Mouse (Mus musculus) heart, embryonic 16.5 days (tissue): Measurements from ENCODE around the gene Zfp651. TPM values are rescaled to one million over a fixed set of nuclear protein-coding genes. Genes with fewer than 3 reads are reported as not detected.

Experiments
- ATAC-seq: fragments of 200-750 bp; cut with Nextera tagmentation; replicated peaks from 2 replicates; pipeline ENCODE4 v1.8.0; 2017; ENCODE audit warnings: moderate number of reproducible peaks; ENCODE audit not compliant: insufficient read depth, low FRiP score; ENCODE audit errors: extremely low read depth
- H3K27ac ChIP-seq: fragments of 300-500 bp; sonication (generic); 2 replicates; pipeline ENCODE4 v1.5.1; 2014; ENCODE audit warnings: mild to moderate bottlenecking, low read length, control low read depth, moderate library complexity
- H3K27me3 ChIP-seq: fragments of 300-500 bp; sonication (generic); 2 replicates; pipeline ENCODE4 v1.6.1; 2014; ENCODE audit warnings: low read length, mixed read lengths; ENCODE audit not compliant: control insufficient read depth, insufficient read depth
- H3K36me3 ChIP-seq: fragments of 300-500 bp; sonication (generic); 2 replicates; pipeline ENCODE4 v1.6.1; 2014; ENCODE audit not compliant: control insufficient read depth, insufficient read depth
- H3K4me1 ChIP-seq: fragments of 300-500 bp; sonication (generic); 2 replicates; pipeline ENCODE4 v1.6.1; 2014; ENCODE audit warnings: low read length, mixed read lengths; ENCODE audit not compliant: control insufficient read depth, insufficient read depth
- H3K4me2 ChIP-seq: fragments of 300-500 bp; sonication (generic); 2 replicates; pipeline ENCODE4 v1.6.1; 2014; ENCODE audit warnings: low read depth, mild to moderate bottlenecking, control low read depth, low read length
- H3K4me3 ChIP-seq: fragments of 300-500 bp; sonication (generic); 2 replicates; pipeline ENCODE4 v1.5.1; 2014; ENCODE audit warnings: mild to moderate bottlenecking, control low read depth, low read length
- H3K9ac ChIP-seq: fragments of 300-500 bp; sonication (generic); 2 replicates; pipeline ENCODE4 v1.6.1; 2014; ENCODE audit warnings: low read length, control low read depth
- H3K9me3 ChIP-seq: fragments of 300-500 bp; sonication (generic); replicated peaks from 2 replicates; pipeline ENCODE4 v1.6.1; 2016; ENCODE audit warnings: low read length; ENCODE audit not compliant: control insufficient read depth
- WGBS: fragments of 180-500 bp; shearing (Covaris S2); extraction: QIAGEN DNeasy Blood & Tissue Kit; methylation state at CpG from one replicate; pipeline ENCODE4 v1.1.7; 2014; 5-methylcytosine and 5-hydroxymethylcytosine counted together
- polyA plus RNA-seq: library from polyadenylated mRNA; unstranded; fragments of >200 nt; fragmentation: Nextera tagmentation; extraction: Ambion mirVana; gene quantifications from 2 replicates; pipeline ENCODE4 v1.2.1, GENCODE M21; 2015

Gene Zfp651
- polyA plus RNA-seq, 1 experiment from 2014 or later = 15.8 TPM

DNA sequence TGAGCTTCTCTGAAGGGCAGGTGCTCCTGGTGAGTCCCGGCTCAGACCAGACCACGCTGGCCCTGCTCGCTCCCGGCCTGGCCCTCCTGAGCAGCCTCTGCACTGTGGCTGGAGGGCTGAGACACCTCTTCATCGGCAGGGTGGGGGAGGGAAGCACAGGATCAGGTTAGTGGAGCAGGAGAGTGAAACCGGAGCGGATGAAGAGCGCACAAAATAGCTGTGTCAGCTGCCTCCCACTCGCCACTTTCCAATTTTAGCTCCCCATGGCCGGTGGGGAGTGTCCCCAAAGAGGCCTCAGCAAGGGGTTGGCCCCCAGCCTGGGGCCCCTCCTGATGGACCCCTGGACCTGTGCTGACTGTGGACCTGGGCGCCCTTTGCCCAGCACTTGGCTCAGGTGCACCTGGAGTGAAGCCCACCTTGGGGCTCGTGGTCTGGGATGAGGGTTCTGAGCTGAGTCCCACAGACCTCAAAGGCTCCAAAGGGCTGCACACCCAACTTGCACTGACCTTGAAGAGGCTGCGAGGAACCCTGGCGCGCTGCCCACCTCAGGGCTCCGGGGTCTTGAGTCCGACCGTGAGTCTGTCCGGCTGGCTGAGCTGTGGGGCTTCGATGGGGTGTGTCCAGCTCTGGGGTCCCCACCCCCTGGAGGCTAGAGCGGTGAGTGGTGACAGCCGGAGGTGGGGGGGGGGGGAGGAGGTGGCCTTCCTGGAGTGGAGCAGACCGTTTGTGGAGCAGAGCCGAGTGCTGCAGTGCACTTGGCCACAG lies 32.8 kb downstream of the Zfp651 start, which contains the start of gene Hhatl:
Hhatl (minus strand) TSS at position 751 of the 765 bp plus-strand sequence.
- Histone ChIP-seq H3K9me3 (no peaks in the 10 kb centered on the region), H3K27me3 (no peaks in the 10 kb centered on the region), H3K9ac (peak within 1 kb of the TSS; percentile 61), H3K4me1 (peaks cover 36% of the 10 kb centered on the region), H3K36me3 (no peaks in the 10 kb centered on the region), H3K4me2 (peak within 1 kb of the TSS; percentile 63), H3K27ac (peak within 1 kb of the TSS; percentile 88), H3K4me3 (peak within 1 kb of the TSS; percentile 48)
- ATAC-seq = peak; percentile 77
- WGBS = 19% methylated on average over 24 of the region's 24 CpGs

DNA sequence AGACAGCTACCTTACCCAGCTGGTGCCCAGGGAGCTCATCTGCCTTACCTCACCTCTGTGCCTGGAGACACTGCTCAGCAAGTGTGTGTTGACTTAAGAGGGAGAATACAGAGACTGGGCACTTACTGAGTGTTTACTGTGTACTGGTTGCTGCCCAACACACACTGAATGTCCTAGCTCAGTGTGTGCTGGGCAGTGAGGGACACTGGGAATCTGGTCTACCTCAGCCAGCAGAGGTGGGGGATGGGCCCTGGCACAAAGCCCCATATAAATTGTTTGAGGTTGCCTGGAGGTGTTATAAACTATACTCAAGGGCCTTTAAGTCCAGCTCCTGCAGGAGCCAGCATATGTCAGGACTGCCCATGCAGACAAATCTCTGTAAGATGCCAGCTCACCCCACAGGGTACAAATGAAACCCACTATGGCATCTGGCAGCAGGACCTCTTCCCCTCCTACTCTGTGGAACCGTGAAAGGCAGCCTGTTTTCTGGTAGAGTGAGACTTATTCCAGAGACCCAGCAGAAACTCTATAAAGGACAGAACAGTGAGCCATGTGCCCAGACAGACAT lies 35.9 kb downstream of the Zfp651 start:
- WGBS = 33% methylated on average over 1 of the region's 1 CpGs
- H3K27me3 ChIP-seq = peaks cover 10% of the 10 kb centered on the region

DNA sequence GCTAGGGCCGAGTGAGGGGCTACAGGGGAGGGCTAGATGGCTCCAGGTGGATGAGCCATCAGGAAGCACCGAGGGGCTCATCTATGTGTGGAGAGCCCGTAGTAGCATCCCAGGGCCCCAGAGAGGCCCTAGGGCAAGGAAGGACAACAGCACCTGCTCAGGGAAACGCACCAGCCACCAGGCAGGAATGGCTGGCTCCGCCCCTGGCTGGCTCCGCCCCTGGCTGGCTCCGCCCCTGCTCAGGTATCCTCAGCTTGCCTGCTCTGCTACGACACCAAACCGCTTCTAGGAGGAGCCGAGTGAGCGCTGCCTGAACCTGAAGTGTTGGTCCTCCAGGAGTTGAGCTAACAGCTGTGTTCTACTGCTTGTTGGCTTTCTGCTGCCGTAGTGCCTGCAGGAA lies 38.6 kb downstream of the Zfp651 start:
- ATAC-seq = no peak
- Histone ChIP-seq H3K9ac (no peak overlapping the region), H3K27me3 (peaks cover 10% of the 10 kb centered on the region), H3K27ac (no peak overlapping the region), H3K4me1 (peaks cover 17% of the 10 kb centered on the region), H3K9me3 (no peaks in the 10 kb centered on the region), H3K4me2 (no peak overlapping the region), H3K36me3 (no peaks in the 10 kb centered on the region), H3K4me3 (no peak overlapping the region)
- 25% methylated on average over 12 of the region's 12 CpGs for WGBS

More for the DNA sequence above, 35.9 kb downstream of the Zfp651 start:
- no peak overlapping the region for H3K4me3 ChIP-seq
- H3K9me3 ChIP-seq = no peaks in the 10 kb centered on the region
- H3K4me2 ChIP-seq = no peak overlapping the region
- H3K36me3 ChIP-seq = no peaks in the 10 kb centered on the region
- ATAC-seq = no peak
- peaks cover 36% of the 10 kb centered on the region for H3K4me1 ChIP-seq
- H3K9ac ChIP-seq = no peak overlapping the region
- H3K27ac ChIP-seq = peak overlapping the region; percentile 30

DNA sequence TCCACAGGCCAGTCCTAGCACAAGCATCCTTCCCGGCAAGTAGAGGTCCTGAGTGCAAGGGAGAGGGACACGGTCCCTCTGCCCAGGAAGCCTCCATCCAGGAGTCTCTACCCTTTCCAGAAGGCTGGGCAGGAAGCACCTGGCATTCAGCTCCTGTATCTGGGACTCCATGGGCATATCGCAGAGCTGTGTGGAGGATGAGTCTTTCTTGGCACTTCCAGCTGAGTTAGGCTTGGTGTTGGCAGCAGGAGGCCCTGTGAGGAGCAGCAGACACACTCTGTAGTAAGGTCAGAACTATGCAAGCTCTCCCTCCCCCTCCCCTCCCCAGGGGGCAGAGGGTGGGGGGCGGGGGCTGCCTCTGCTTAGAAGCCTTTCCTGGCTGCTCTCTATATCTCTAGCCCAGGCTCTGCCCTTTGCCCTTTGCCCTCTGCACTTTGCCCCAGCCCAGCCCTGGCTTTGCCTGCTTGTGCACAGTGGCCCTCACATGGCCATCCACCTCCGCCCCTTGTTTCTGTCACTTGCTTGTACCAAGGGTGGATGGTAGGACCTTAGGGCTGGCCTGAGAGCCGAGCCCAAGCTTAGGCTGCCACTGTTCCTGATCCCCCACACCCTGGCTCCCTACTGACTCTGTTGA lies 39.9 kb downstream of the Zfp651 start:
- WGBS = 46% methylated on average over 6 of the region's 6 CpGs
- H3K9ac ChIP-seq = peak overlapping the region; percentile 12; the same call in 1 of the 2 replicates
- no peak overlapping the region for H3K4me2 ChIP-seq
- no peaks in the 10 kb centered on the region for H3K36me3 ChIP-seq
- ATAC-seq = no peak
- peaks cover 15% of the 10 kb centered on the region for H3K4me1 ChIP-seq
- H3K27me3 ChIP-seq = peaks cover 10% of the 10 kb centered on the region
- no peak overlapping the region for H3K27ac ChIP-seq
- H3K9me3 ChIP-seq = no peaks in the 10 kb centered on the region
- no peak overlapping the region for H3K4me3 ChIP-seq

DNA sequence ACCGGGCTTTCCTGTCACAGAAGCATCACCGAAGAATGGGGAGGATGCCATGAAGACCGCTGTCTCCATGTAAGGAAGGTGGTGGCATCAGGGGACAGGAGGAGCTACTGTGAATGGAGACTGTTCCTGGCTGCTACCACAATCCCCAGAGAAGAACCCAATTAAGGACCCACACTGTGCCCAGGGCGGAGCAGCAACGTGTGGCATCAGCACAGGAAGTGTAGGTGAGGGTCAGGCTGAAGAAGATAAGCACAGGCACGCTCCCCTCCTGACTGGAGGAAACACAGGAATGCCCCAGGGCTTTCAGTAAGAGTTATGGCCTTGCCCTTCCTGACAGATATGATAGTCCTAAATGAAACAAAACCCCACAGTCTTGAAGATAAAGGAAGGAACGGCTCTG lies 43.6 kb downstream of the Zfp651 start:
- ATAC-seq = no peak
- peaks cover 4% of the 10 kb centered on the region; the same call in 1 of the 2 replicates for H3K27me3 ChIP-seq
- H3K9me3 ChIP-seq = no peaks in the 10 kb centered on the region
- no peak overlapping the region for H3K27ac ChIP-seq
- 46% methylated on average over 7 of the region's 7 CpGs for WGBS
- peaks cover 2% of the 10 kb centered on the region; the same call in 1 of the 2 replicates for H3K4me1 ChIP-seq
- no peak overlapping the region for H3K4me3 ChIP-seq
- no peak overlapping the region for H3K9ac ChIP-seq
- H3K36me3 ChIP-seq = no peaks in the 10 kb centered on the region
- no peak overlapping the region for H3K4me2 ChIP-seq

DNA sequence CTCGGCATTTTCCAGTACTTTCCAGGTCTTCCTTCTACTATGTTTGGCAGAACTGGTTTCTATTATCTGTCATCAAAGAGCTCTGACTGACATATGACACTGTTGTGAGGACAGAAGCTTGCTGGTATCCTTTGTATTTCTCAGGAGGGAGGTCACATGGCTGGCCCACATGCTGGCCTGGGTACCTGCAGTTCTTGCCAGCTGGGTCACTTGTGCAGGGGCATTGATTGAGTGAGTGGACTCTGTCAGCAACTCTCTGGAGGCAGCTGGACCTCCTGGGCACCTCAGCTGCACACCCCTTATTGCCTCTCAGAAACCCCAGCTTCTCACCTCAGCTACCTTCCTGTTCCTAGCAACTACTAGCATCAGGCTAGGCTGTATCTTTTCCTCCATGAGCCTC lies 48.4 kb downstream of the Zfp651 start:
- H3K4me3 ChIP-seq = no peak overlapping the region

DNA sequence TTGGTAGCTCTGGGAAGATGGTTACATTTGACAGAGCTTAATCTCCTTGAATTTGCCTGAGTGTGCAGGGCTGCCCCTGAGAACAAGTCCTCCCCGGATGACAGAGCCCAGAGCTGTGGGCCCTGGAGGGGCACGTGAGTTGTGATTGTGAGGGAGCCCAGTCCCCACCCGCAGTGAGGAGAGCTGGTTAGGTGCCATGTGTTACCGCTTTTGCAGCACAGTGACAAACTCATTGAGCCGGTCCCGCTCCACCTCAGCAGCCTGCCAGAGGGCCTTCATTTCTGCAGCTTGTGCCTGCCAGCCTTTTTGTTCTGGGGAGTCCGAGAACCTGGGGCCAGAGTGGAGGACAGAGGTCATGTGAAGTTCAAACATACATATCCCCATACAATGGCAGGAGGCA lies 48.8 kb downstream of the Zfp651 start:
- H3K4me2 ChIP-seq = no peak overlapping the region
- no peak for ATAC-seq
- H3K36me3 ChIP-seq = no peaks in the 10 kb centered on the region
- H3K9me3 ChIP-seq = no peaks in the 10 kb centered on the region
- no peak overlapping the region for H3K27ac ChIP-seq
- peaks cover 8% of the 10 kb centered on the region for H3K4me1 ChIP-seq
- H3K4me3 ChIP-seq = no peak overlapping the region
- no peaks in the 10 kb centered on the region for H3K27me3 ChIP-seq
- 54% methylated on average over 7 of the region's 7 CpGs for WGBS
- H3K9ac ChIP-seq = no peak overlapping the region

More for the DNA sequence above, 48.4 kb downstream of the Zfp651 start:
- Histone ChIP-seq H3K27ac (no peak overlapping the region), H3K27me3 (no peaks in the 10 kb centered on the region), H3K9ac (no peak overlapping the region), H3K9me3 (no peaks in the 10 kb centered on the region), H3K4me1 (peaks cover 8% of the 10 kb centered on the region), H3K4me2 (no peak overlapping the region), H3K36me3 (no peaks in the 10 kb centered on the region)
- no peak for ATAC-seq
- 56% methylated on average over 1 of the region's 1 CpGs for WGBS

DNA sequence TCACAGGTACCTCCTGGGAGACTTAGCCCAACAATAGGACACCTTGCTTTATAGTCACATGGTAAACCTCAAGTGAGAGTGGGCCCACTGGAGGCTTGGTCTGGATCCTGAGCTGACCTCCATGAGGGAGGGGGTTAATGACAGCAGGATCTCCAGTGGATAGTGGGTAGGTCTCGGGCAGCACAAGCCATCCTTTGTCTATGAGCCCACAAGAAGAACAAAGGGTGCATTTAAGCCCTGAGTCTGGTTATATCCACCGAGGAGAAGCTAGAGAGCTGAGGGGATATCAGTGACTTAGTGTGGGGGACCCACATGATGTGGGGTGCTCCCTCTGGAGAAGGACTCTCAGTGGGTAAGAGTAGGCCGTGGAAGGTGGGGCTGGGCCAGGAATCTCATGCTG lies 49.4 kb downstream of the Zfp651 start:
- no peak overlapping the region for H3K27ac ChIP-seq
- H3K4me3 ChIP-seq = no peak overlapping the region
- 75% methylated on average over 3 of the region's 3 CpGs for WGBS
- H3K4me1 ChIP-seq = peaks cover 8% of the 10 kb centered on the region
- no peaks in the 10 kb centered on the region for H3K9me3 ChIP-seq
- no peak overlapping the region for H3K9ac ChIP-seq
- H3K4me2 ChIP-seq = no peak overlapping the region
- no peaks in the 10 kb centered on the region for H3K27me3 ChIP-seq
- ATAC-seq = no peak
- H3K36me3 ChIP-seq = no peaks in the 10 kb centered on the region
